Mouse (Mus musculus) kidney, postnatal 10 days (tissue): Measurements from ENCODE around the gene Cpb1.

Experiments
- DNase-seq: peaks from one replicate; pipeline ENCODE4 v3.0.0; 2021; ENCODE audit warnings: mixed read lengths

The Cpb1 gene

GRCm38 (mm10) chr3:20275633-20276032, at the start of gene Cpb1:
Cpb1 (minus strand) TSS chr3:20275733.
- DNase-seq: no peak

DNA sequence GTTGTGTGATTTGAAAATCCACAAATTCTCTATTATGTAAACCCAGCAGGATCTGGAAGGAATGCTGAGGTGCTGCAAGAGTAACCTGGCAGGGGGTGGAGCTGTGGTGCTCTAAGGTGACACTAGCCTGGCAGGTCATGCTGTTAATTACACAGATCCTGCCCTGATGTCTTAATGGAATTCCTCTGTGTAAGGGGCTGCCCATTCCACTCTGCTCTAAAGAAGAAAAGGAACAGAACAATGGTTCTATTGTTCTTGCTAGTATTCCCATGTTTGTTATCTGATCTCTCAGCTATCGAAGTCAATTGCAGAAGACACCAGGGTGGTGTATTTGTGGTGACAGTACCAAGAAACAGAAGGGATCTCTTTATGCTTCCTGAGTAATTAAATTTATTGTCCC, 41.7 kb upstream of the Cpb1 start:
- DNase-seq: no peak

DNA sequence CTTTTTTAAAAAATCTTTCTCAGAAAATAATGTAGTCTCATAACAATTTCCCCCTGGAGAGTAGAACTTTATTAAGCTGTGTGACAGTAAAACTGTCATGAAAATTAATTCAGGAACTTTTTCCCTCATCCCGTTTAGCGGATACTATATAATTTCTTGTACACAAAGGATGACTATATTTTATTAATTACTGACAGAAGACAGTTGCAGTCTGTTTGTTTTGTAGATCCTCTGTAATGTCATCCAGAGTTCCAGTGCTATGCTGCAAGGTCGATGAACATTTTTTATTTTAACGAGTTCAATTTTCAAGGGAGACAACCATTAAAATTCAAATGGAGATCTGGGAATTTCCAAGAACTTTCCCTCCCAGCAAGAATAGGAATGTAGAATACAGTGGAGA, 33.6 kb upstream of the Cpb1 start:
- DNase-seq: no peak

DNA sequence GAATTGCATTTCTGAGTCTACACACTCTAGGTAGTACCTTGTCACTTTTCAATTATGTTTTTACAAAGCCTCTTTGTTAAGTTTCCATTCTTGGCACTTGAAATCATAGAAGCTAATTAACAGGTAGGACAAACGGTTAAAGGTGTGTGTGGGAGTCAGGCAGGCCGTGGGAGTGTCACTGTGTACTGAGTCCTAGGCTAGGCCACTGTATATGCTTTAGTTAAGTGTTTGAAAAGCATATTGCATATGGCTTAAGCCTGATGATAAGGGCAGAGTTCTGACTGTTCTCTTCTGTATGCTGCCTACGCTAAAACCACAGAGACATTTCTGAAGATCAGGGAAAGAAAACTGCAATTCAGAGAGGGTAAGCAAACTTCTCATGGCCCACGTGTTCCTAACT, 31.7 kb upstream of the Cpb1 start:
- no peak for DNase-seq

DNA sequence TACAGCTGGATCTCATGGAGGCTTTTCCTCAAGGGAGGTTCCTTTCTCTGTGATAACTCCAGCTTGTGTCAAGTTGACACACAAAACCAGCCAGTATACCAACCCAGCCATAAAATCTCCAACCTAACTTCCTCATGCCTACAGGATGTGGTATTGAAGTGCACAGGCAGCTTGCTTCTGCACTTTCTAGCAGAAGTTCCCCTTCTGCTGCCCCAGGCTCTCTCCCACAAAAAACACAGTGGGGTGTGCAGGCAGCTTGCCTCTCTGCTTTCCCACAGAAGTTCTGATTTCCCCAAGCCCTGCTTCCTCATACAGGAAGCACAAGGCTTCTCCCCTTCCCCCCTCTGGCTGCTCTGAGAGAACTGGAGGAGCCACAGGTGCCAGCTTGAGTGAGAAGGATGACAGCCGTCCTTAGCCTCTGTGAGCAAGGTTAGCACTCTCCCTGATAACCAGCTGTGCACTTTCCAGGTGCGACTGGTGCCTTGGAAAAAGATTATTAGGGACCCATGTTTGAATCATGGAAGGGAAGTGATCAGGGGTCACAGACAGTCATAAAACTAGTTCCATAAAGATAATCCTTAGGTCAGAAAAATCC, 29.3 kb upstream of the Cpb1 start:
- DNase-seq: no peak

GRCm38 (mm10) chr3:20295546-20295945, 20.0 kb upstream of the Cpb1 start:
- no peak for DNase-seq

GRCm38 (mm10) chr3:20294542-20295348, 19.2 kb upstream of the Cpb1 start:
- DNase-seq: no peak

- DNase-seq: no peak
Measured at GRCm38 (mm10) chr3:20291370-20291769, 15.8 kb upstream of the Cpb1 start.

DNA sequence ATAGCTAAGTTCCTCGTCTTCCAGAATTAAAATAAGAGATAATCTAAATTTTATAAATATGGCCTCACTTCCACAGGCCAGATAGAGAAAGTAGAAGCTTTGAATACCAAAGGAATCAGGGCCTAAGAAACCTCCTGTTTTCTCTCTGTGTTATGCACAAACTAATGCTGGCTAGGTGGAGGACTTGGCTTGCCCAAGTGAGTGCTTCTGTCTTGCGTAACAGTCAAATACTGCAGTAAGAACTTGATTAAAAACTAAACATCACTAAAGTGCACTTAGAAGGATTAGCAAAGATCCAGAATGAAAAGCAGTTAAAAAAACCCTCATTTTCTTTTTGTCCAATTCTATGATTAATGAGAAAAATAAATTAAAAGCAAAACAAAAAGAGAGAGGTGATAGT, 13.2 kb upstream of the Cpb1 start:
- DNase-seq: no peak

- DNase-seq: no peak
Measured at GRCm38 (mm10) chr3:20281796-20282195, 6.3 kb upstream of the Cpb1 start.

DNA sequence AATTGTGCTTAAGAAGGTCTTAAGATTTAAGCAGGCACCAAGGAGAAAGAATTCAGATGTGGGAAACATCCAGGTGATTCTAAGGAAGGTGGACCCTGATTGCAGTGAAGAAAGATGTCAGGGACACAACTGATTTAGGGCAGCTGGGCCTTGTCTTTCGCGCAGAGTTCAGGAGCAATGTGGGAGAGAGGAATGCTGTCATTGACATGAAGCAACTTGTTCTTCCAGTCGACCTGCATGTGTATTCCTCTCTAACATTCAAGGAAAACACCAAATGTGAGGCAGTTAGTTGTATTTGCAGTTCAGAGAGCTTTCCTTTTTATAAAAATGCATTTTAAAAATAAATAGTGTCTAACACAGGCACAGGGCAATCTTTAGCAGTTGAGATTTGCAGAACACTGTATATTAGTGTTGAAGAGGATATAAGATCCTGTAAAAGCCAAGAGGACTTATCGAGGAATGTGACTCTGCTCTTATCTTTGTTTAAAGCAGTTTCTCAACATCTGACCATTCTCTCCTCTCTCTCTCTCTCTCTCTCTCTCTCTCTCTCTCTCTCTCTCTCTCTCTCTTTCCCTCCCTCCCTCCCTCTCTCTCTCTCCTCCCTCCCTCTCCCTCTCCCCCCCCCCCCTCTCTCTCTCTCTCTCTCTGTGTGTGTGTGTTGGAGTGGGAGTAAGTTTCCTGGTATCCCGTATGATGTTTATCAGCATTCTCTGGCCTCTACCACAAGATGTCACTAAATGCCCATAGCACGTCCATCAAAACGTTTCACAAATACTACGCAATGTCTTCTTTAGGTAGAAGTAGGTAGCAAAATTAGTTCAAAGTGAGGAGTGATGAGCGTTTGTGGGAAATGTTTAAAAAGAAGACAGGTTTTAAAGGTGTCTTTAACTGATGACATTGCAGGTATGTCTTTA, 20.7 kb downstream of the Cpb1 start:
- peak; percentile 7 for DNase-seq

DNA sequence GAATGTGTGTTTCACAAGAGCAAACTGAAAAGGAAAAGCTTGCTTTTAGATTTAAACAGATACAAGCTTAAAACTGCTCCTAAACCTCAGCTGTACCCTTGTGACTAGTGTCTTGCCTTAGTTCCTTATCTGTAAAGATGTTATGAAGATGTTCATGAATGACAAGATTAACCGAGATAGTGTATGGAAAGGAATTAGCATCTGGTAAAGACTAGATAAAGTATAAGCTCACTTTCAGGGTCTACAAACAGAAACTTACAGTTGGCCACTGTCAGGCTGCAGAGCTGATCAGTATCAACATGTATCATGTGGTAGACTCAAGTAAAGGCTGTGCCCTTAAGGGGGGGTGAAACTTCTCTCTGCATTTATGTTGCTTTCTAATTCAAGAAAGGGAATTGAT, 31.6 kb downstream of the Cpb1 start:
- DNase-seq: no peak

- no peak for DNase-seq
Measured at GRCm38 (mm10) chr3:20242050-20242449, 33.5 kb downstream of the Cpb1 start, which contains the start of gene Cpa3. Cpa3 (minus strand) TSS chr3:20242181.

- DNase-seq: no peak
Measured at GRCm38 (mm10) chr3:20239741-20240140, 35.8 kb downstream of the Cpb1 start.

GRCm38 (mm10) chr3:20236965-20237364, 38.6 kb downstream of the Cpb1 start:
- no peak for DNase-seq

DNA sequence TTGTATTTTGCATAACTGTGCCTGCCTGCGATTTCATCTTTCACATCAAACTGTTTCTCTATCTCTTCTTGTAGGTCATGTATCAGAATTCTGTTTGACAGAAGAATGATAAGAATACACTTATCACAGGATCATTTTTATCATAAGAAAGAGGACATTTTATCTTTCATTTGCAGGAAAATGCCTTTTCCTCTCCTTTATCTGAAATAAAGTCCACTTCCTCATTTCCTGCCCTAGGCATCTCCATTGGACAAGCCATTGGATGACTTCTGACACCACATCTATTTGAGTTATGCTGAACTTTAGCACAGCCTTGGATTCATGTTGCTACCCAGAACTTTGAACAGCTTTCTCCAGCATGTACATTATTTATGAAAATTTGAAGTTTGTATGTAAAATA, 46.5 kb downstream of the Cpb1 start:
- no peak for DNase-seq

DNA sequence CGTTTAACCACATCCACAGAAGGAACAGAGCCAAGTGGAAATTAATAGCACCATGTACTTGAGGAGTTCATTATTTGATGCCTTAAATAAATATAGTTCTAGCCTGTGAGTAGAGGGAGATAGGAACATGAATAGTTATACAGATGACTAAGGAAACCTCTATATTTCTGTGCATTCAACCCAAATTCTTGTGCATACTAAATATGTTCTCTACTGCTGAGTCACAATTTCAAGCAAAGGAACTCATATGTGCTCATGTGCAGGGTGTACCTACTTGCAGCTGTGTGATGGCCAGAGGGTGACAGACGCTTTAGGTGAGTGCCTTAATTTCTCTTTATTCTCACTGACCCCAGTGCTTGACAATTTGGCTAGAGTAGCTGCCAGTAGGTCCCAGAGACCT, 50.1 kb downstream of the Cpb1 start:
- DNase-seq: no peak

DNA sequence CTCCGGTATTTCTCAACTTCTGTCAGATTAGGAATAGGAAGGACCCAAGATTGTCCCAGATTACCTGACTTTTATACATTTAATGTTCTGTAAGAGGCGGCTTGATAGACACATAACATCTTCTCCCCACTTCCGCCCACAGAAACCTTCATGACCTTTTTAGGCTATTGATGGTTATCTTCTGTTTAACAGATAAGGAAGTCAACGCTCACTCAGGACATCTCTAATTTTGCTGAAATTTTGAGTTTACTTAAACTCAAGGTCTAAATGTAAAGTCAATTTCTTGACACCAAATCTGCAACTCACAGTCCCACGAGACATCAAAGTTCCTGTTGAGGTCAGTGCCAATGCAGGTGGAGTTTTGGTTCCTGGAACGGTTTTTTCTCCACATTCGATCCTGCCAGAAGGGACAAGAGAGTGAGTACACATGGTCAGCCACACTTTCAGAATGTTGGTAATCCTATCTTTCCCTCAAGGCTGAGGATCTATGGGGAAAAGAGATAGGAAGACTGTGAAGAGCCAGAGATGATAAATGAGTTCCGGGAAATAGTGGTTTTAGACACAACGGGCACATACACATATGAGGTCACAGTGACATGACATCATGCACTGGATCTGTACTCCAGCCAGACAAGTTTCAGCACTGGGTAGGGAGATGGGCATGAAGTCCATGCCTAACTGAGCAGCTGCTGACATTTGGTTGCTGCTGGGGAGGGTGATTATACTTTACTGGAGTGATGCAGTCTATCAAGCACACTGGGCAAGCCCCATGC, 52.4 kb downstream of the Cpb1 start:
- no peak for DNase-seq

GRCm38 (mm10) chr3:20222136-20222535, 53.4 kb downstream of the Cpb1 start:
- DNase-seq: no peak

GRCm38 (mm10) chr3:20198869-20199268, 76.7 kb downstream of the Cpb1 start:
- DNase-seq: peak; percentile 75
